Mouse (Mus musculus): ENCODE results near the gene Serinc5.
A peak's percentile ranks its signal among the peaks of the same experiment; 100 is the strongest.
"Not testable (repeated sequence)": the region's sequence is repeated elsewhere in the genome, so short reads cannot be mapped to it uniquely, and the experiment has no call there.

Gene Serinc5

DNA sequence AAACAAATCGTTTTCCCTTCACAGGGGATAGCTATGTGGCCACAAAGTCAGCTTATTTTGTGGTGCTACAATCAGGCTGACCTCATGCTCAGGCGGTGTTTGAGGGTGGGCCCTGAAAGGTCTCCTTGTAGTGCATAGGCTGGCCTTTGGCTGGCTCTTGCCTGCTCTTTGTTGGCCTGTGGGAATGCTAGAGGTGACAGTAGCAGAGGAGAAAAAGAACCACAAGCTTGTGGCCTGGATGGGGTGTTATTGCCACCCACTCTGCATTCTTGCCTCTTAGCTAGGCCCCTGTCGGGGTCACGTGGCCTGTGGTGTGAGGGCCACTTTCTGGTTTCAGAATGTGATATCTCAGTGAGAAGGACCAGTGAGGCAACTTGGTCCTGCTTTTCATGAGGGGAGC lies 54.1 kb downstream of the Serinc5 start:
- peak; percentile 31 to 51 for DNase-seq (ENCODE audit: low spot score in 2 of 2)

DNA sequence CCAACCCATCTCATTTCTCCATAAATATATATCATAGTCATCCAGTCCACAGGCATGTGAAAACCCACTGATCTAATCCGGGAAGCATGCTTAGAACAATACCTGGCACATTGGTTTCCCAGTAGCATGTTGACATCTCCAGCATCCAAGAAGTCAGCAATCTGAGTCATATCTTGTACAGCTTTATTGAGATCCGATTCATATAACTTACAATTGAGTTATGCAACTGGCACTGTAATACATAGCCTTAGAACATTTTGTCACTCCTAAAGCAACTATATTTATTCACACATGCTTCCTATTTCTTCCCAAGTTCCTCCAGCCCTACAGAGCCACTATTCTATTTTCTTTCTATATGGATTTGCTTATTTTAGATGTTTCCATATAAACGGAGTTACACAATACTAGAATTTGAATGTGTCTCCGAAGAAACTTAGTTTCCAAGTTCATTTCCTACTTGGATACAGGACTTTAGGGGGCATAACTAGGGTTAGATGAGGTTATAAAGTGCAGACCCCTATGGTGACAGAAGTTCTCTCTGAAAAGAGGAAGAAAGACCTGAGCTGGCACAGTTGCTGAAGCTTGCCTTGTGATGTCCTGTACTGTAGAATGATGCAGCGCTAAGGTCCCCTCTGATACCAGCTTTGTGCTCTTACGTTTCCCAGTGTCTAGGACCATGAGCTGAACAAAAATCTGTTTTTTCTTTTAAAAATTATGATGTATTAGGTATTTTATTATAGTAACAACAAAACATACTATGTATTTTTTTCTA lies 57.5 kb downstream of the Serinc5 start:
- DNase-seq (ENCODE audit: low spot score in 2 of 2): no peak

DNA sequence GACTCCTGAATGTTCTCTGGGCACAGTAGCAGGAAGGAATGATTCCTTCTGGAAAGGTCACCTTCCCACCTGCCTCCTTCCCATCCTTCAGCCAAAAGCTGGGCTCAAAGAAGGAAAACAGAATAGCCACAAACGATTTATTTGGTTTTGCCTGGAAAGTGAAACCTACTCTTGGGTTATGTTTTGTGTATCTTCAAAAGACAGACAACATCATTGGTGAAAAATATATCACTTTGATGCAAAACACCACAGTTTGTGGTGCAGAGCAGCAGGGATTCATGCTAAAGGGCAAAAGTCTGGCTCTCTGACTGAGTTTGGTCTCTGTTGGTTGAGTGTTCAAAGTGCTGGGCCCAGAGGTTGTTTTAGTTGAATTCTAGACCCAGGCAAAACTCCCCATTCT lies 60.8 kb downstream of the Serinc5 start:
- DNase-seq (ENCODE audit: low spot score in 2 of 2): no peak

DNA sequence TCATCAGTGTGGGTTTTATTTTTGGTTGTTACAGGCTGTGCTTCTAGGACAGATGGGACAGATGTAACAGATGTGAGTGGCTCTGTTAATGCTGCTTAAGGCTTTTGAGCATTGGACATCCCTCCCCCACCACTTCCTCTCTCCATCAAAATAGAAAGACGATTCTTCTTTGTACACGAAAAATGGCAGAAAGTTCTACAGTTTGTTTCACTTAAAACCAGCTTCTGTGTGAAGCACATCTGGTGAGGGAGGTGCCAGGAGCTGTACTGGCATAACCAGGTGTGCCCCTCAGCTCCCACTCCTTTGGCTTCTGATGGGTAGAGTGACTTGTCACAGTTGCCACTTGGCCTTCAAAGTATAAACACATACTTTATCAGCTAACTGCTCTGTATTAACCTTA lies 63.8 kb downstream of the Serinc5 start:
- no peak for DNase-seq (ENCODE audit: low spot score in 2 of 2)

DNA sequence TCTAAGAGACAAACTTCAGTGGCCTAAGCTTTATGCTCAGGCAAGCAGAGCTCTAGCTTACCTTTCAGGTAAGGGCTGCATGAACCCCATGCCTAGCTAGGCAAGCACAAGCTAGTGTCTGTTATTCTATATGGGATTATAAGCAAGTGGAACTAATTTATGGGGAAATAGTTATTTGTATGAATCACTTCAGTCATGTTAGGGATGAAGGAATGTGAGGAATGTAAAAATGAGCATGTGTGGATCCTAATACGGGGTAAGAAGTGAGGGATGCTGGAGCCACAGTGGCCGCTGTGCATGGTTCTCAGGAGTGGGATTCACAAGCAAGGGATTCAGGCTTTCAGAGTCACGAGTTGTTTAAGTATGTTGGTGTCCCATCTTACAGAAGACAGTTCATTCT lies 64.4 kb downstream of the Serinc5 start:
- DNase-seq (ENCODE audit: low spot score in 2 of 2): no peak

DNA sequence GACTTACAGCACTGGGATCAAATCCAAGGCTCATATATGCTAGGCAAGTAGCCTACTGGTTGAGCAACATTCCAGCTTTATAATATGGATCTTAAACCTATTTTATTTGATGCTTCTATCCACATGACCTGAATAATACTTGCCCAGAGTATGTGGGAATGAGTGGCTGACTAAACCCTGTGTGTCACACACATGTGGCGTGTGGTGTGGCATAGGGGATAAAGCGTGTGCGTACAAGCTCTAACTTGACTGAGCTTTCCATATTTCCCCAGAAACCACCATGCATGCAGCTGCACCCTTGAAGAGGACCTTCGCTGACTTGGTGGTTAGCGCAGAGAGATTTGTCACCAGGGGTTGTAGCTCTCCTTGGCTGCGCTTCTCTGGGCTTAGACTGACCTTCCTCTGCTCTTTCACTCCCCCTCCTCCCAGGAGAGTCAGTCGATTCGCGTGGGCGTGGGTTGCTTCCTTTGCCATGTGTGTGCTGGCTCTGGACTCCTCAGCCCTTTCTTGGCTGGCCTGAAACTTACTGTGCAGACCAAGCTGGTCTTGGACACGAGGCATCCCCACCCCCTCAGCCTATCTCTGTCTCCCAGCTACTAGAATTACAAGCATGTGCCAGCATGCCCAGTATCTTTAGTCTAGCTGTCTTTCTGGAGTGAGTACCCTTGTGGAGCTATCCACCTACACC lies 65.2 kb downstream of the Serinc5 start:
- no peak for DNase-seq (ENCODE audit: low spot score in 2 of 2)

DNA sequence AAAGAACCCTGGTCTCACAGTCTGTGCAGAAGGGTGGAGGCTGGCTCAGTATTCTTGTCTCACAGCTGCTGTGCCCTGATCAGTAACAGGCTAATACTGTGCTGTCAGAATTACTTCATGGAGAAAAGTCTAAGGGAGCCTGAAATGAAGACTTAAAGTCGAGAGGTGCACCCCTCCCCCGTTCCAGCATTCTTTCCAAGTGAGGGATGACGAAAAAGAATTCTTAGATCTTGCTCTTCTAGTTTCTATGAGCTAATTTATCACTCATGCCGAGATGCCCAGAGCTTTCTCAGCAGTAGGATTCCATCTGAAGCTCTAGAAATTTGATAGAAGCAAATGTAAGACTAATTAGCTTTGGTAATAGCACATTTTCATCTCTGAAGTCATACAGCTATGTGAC lies 66.8 kb downstream of the Serinc5 start:
- no peak for DNase-seq (ENCODE audit: low spot score in 2 of 2)

DNA sequence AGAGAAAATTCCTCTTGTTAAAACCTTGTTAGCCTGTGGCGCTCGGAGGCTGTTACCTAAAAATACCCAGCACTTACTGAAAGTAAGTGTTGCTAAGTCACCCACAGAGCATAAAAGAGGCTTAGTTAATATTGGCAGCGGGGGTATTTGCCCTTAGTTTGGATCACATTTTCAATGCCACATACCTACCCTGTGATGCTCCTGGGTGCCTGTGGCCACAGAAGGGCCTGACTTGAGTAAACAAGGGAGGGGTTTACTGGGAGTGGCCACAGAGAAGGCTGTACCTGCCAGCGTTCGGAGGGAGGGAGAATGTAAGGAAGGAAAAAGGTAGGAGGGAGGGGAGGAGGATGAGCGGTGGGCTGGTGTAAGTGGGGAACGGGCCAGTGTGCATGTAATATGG lies 68.8 kb downstream of the Serinc5 start:
- DNase-seq (ENCODE audit: low spot score in 2 of 2): no peak

DNA sequence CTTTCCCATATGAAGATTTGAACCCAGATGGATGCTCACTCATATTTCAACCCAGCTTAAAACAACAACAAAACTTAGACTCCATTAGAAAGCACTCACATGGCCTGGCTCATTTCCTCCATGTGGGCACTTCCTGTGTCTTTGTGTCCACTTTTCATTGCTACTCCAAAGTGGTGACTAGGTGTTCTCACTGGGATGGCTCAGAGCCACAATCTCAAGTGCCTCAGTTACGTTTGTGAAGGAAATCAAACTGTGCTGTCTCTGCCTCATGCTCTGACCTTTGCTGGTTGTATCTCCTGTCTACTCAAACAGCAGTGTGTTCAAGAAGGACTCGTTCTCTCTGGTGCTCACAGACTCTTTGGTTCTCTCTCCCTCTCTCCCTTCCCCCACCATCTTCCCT lies 70.7 kb downstream of the Serinc5 start:
- no peak for DNase-seq (ENCODE audit: low spot score in 2 of 2)

DNA sequence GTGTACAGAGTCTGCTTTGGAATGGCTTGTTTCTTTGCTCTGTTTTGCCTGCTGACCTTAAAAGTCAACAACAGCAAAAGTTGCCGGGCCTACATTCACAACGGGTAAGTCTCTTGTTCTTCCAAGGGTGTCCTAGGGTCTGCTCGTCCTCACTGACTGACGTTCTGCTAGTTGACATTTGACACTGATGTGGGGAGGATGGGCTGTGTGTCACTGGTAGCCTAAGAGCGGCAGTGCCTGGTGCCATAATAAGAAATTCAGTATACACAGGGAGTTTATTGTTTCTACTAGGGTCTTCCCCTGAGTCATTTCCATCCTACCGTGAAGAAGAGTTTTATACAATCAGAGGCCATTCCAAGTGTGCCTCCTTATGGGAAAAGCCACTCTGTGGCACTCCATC lies 71.9 kb downstream of the Serinc5 start:
- no peak for DNase-seq (ENCODE audit: low spot score in 2 of 2)

DNA sequence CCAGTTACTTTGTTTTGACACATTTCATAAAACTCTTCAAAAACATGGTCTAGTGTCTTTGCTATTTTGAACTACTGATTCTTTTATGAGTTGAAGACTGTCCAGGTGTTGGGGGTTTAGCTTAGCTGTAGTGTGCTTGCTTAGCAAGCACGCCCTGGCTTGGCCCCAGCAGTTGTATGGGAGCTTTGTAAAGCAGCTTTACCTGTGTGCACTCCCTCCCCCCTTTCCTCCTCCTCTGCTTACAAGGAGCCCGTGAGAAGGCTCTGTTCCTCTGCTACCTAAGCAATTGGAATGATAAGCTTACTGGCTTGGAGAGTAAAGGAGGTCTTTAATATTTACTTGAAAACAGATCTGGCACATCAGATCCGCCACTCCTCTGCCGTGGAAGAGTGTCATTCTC lies 72.6 kb downstream of the Serinc5 start:
- DNase-seq (ENCODE audit: low spot score in 2 of 2): no peak

DNA sequence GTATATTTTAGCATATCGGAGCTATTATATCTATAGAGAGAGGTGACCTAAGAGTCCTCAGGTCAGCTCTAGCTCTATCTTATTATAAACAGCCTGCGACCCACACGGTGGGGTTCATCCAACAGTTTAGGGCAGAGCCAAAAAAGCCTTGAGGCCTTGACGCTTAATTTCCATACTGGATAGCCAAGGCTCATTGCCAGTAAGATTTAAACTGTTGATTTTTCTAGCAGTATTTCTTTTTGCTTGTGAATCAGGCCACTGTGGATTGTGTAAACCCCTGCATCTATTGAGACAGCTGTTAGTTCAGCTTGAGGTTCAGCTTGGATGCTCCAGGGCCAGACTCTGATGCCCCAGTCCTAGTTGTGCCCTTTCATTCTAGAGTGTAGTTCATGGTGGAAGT lies 73.4 kb downstream of the Serinc5 start:
- no peak for DNase-seq (ENCODE audit: low spot score in 2 of 2)

DNA sequence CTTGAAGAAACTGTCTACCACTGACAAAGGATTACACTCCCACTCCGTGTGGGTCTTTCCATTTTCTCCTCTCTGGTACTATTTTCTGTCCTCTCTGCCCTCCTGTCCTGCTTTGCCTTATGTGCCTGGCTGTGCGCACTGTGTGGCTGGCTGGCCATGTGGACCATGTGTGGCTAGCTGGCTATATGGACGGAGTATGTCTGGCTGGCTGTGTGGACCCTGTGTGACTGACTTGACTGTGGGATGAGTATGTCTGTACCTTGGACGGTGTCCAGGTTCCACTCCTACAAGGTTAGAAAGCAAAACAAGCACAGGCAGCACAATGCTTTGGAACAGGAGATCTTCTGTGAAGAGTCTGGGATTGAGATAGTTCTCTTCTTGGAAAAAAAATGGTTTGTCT lies 74.4 kb downstream of the Serinc5 start:
- DNase-seq (ENCODE audit: low spot score in 2 of 2): no peak

DNA sequence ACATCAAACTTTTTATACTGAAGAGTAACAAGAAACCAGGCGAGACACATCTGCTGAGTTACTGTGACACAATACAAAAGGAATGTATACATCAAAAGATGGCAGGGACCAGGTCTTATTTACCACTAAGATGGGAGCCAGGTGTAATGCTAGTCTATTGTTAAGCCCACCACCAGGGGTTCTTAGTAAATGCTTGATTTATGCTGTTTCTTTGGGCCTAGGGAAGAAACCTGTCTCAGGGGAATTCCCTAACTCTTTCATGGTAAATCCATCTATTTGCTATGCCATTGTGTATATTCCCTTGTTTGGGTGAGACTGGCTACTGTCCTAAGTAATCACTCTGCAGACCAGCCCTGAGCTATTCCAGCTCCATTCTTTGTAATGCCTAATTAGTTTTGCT lies 76.3 kb downstream of the Serinc5 start:
- not testable (repeated sequence) for DNase-seq (ENCODE audit: low spot score in 2 of 2)

DNA sequence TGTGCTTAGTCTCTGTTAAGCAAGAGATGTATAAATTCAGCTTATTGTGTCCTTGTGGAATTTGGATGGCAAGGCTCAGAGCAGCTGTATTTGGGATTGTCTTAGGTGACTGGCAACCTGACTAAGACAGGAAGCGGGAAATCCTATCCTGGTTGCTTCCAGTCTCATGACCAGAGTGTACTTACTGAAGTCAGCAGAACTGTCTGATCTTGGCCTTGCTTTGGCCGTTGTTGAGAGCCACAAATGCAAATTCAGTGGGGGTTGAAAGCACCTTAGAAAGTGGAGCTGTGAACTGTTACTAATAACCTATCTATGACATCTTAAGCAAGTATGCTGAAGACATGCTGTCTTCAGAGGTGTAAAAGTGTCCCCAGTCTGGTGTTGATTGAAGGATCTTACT lies 78.2 kb downstream of the Serinc5 start:
- no peak for DNase-seq (ENCODE audit: low spot score in 2 of 2)

DNA sequence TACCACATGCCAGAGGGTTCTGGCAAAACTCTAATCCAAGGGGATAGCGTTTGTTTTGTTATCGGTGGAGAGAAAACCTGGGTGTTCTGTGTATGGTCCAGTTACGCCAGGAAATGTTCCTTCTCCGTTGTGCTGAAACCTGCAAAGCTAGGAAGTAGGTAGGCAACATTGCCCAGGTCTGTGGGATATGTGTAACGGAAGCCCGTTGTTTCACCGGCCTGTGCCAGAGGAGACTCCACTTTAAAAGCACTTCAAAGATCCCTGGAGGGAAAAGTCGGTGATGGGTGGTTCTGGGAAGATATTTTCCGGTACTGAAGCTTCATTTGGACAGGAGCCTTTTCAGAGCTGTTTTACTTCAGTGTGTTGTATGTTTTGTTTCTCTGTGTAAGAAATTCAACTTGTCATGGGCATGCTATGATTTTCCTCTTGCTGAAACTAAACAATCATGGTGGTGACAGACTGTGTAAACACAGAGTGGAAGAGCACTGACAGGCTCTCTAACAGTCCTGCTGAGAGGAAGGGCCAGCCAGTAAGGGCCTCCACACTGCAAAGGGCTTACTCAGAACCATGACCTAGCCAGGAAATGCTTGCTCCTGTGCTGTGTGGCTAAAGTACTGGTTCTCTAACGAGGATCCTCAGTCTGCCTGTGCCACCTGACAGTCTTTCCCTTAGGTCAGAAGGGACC lies 83.1 kb downstream of the Serinc5 start:
- no peak for DNase-seq (ENCODE audit: low spot score in 2 of 2)

DNA sequence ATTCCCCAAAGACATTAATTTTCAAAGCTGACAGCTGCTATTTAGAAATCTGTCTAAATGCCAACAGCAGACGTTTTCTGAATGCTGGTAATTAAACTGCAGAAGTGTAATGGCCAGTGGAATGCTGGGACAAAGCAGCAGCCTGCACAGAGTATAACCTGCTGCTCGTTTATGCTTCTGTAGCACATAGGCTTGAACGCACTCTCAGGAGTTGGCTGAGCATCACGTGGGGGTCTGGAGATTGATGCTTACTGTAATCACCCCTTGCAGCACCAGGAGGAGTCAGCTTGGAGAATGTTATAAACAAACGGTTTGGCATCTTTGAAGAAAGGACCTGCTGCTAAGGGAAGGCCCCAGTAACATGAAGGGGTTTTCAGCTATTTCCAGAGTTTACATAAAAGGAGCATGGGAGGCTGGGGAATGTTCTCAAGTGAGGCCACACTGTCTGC lies 85.6 kb downstream of the Serinc5 start:
- no peak for DNase-seq (ENCODE audit: low spot score in 2 of 2)

DNA sequence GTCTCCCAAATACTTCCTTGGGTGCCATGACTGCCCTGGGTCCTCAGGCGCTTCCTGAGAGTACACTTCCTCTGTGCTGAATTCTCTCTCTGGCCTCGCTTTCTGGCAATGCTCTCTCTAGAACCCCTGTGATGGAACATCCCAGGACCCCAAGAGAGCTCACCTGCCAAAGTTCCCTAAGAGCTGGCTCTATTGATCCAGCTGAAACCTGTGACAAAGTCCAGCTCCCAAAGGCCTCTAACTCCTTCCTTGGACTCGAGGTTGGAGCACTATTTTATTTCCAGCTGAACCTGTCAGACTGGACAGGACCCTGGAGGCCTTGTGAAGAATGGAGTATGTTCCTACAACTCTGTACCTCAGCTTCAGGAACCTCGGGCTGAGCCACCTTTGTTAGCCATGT lies 86.2 kb downstream of the Serinc5 start:
- DNase-seq (ENCODE audit: low spot score in 2 of 2): no peak

DNA sequence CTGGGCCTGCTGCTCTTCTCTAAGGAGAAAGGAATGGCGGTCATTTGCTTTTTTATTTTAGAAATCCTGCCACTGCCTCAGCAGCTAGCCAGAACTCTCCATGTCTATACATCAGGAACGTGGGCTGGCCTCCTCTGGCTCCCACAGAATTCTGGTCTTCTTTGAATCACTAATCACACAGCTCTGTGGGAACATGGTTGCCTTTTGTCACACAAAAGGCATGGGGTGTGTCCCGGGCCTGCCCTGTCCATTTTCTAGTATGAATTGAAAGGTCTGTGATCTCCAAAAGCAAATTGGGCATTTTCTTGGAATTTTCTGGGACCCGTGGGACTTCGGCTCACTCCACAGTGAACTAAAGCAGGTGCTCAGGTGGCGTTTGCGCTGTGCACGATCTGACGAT lies 87.9 kb downstream of the Serinc5 start:
- DNase-seq (ENCODE audit: low spot score in 2 of 2): no peak

DNA sequence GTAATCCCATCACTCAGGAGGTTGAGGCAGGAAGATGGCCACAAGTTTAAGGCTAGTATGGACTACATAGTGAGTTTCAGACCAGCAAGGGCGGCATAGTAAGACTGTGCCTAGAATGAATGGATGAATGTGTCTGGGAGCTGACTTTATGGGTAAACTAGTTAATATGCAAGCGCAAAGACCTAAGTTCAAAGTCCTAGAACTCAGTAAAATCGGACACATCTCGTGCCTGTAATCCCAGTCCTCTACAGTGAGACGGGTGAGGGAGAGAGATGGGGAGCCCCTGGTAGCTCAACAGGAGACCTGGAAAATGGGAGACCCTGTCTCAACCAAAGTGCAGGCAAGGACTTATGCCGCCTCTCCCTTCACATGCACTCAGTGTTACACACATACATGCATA lies 88.5 kb downstream of the Serinc5 start:
- DNase-seq (ENCODE audit: low spot score in 2 of 2): no peak

DNA sequence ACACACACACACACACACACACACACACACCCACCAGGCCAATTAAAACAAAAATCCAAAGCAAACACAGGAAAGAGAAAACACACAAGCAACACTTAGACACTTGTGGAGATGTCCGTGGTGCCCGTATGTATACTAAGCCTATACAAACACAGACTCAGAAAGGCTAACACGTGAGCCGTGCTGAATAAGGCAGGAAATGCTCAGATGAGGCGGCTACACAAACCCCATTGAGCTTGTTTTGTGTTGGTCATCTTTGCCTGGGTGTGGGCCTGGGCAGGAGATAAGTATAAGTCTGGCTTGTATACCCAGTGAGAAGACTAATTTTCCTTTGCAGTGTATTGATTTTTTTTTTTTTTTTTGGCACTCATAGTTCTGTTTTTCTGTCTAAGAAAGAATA lies 91.1 kb downstream of the Serinc5 start:
- DNase-seq (ENCODE audit: low spot score in 2 of 2): no peak

DNA sequence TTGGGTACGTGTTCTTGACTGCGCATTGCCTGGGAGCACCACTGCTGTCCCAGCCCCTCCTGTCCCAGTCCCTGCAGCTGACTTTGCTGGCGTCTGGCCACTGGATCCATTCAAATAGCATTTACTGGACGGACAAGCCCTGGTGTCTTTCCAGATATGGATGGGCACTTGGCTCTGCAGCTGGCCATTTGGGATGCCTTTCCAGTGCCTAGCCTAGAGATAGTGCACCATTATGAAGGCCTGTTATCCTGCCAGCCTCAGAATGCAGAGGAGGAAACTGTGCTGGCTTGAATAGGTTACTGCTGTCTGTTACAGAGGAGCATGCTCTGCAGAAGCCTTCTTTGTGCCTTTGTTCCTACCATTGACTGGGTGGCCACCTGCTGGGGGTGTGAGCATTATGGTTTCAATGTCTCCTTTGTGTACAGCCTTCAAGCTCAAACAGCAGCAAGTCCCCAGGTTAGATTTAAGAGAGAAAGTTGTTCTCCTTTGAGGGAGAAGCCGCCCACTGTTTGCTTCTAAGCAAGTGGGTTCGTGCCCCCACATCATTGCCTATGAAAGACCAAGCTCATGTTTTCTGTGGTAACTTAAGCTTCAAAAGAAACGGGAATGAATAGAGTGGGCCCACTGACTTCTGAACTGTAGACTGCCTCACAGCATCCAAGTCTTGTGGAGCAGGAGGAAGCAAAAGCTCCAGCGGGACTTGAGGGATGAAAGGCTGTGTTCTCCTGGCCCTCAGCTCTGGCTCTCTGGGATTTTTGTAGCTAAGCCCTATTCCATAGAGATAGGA lies 92.5 kb downstream of the Serinc5 start:
- peak in 1 of 2 experiments; percentile 1 for DNase-seq (ENCODE audit: low spot score in 2 of 2)
